Mouse (Mus musculus) lung, embryonic 14.5 days (tissue): ENCODE measurements at regions not wholly inside any gene's neighbourhood (a gene's known extent, or its start where the extent isn't known, plus 50 kb on each side); places are given as distances from the start of the nearest gene placed in this dataset.

Experiments used
- ATAC-seq: fragments of 200-750 bp; cut with Nextera tagmentation; 2 replicates; pipeline ENCODE4 v1.8.0; 2017; ENCODE audit warnings: mild to moderate bottlenecking, moderate TSS enrichment, moderate library complexity; ENCODE audit not compliant: insufficient read depth
- DNase-seq: peaks from one replicate; pipeline ENCODE4 v3.0.0-alpha.2; 2015
- H3K27ac ChIP-seq: fragments of 300-500 bp; sonication (generic); 2 replicates; pipeline ENCODE4 v1.5.1; 2014; ENCODE audit warnings: low read depth, mild to moderate bottlenecking, moderate library complexity
- H3K27me3 ChIP-seq: fragments of 300-500 bp; sonication (generic); 2 replicates; pipeline ENCODE4 v1.6.1; 2014; ENCODE audit warnings: low read length, control low read depth; ENCODE audit not compliant: insufficient read depth
- H3K36me3 ChIP-seq: fragments of 300-500 bp; sonication (generic); 2 replicates; pipeline ENCODE4 v1.6.1; 2014; ENCODE audit warnings: control low read depth; ENCODE audit not compliant: insufficient read depth
- H3K4me1 ChIP-seq: fragments of 300-500 bp; sonication (generic); 2 replicates; pipeline ENCODE4 v1.6.1; 2014; ENCODE audit warnings: antibody characterized with exemption, control low read depth; ENCODE audit not compliant: insufficient read depth
- H3K4me2 ChIP-seq: fragments of 300-500 bp; sonication (generic); 2 replicates; pipeline ENCODE4 v1.6.1; 2014; ENCODE audit warnings: mild to moderate bottlenecking
- H3K4me3 ChIP-seq: fragments of 300-500 bp; sonication (generic); 2 replicates; pipeline ENCODE4 v1.5.1; 2014; ENCODE audit warnings: low read depth, low read length
- H3K9ac ChIP-seq: fragments of 300-500 bp; sonication (generic); 2 replicates; pipeline ENCODE4 v1.6.1; 2014
- H3K9me3 ChIP-seq: fragments of 300-500 bp; sonication (generic); 2 replicates; pipeline ENCODE4 v1.6.1; 2016; ENCODE audit warnings: low read depth, low read length, control low read depth
- CTCF ChIP-seq: IDR thresholded peaks from 2 replicates; pipeline ENCODE4 v1.5.1; 2016; ENCODE audit warnings: antibody characterized with exemption, low read depth
- WGBS: fragments of 180-500 bp; shearing (Covaris S2); extraction: QIAGEN DNeasy Blood & Tissue Kit; methylation state at CpG from one replicate; pipeline ENCODE4 v1.1.7; 2014; 5-methylcytosine and 5-hydroxymethylcytosine counted together

DNA sequence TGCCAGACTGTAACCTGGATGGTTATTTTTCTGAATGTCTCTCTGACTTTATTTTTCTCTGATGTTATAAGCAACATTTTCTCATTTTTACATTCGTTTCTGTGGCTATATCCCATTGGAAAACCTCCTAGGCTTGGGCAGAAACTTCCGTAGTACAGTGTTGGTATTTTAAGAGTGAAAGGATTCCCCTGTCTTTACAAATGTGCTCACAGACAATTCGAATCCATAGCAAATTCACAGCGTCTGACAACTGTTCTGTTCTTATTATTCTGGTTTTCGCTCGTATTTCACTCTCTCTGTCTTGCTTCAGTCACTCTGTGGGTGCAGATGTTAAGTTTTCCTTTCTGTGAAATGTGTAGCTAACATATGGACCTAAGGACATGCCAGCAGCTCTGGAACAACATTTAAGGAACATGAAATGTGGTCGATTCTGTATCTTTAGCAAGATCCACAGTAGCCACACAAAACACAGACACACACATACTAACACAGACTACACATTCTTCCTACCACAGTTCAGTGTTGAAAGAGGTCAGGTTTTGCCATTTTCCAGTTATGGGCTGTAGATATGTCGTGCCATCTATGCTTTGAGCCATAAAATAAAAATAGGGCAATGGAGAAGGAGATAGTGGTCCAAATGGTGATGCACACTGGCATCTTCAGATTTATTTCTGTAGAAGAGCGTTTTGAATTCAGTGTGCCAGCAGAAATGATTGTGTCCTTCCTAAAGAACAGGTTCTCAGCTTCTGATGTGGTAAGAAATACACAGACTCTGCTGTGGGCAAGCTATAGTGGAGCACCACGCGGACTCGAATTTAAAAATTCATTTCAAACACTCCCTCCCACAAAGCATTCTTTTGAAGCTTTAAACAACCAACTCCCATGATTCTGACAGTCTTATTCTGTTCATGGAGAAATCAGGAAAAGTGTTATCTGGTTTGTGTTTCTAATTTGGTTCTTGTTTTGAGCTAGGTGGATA lies 179.2 kb downstream of the Gm11146 start:
- no peaks in the 10 kb centered on the region for H3K27me3 ChIP-seq
- no peak overlapping the region for H3K4me2 ChIP-seq
- no peaks in the 10 kb centered on the region for H3K36me3 ChIP-seq
- 79% methylated on average over 12 of the region's 12 CpGs for WGBS
- DNase-seq (no peak), ATAC-seq (no peak)
- H3K4me1 ChIP-seq: 0 out of 2 replicates have a peak, but pooled peaks cover 3% of the 10 kb centered on the region
- TF ChIP-seq CTCF: no peak
- no peak overlapping the region for H3K27ac ChIP-seq
- no peak overlapping the region for H3K9ac ChIP-seq
- no peaks in the 10 kb centered on the region for H3K9me3 ChIP-seq
- no peak overlapping the region for H3K4me3 ChIP-seq

DNA sequence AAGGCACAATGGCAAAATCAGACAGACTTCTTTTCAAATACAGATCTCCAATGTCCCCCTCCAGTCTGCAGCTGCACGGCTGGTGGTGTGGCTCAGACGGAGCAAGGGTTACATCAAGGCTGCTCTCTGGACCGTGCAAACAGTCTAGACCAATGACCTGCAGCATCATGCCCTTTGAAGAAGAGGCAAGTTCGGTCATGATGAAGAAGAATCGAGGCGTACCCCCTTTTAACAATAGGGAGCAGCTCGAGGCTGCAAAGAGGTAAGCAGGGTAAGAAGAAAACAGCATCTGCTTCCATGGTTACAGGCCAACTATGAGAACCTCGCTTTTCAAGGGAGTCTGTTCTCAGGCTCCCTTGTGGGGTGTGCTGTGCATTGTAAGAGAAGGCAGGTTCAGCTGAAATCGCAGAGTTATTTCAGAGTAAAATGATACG lies 180.3 kb downstream of the Gm11146 start:
- no peaks in the 10 kb centered on the region for H3K27me3 ChIP-seq
- H3K4me2 ChIP-seq: peak overlapping the region; percentile 10; the same call in 1 of the 2 replicates
- 0 out of 2 replicates have a peak, but pooled peaks cover 3% of the 10 kb centered on the region for H3K4me1 ChIP-seq
- no peak for DNase-seq
- H3K4me3 ChIP-seq: no peak overlapping the region
- H3K27ac ChIP-seq: no peak overlapping the region
- H3K9ac ChIP-seq: no peak overlapping the region
- 33% methylated on average over 10 of the region's 10 CpGs for WGBS
- ATAC-seq: peak; percentile 79
- H3K36me3 ChIP-seq: no peaks in the 10 kb centered on the region
- H3K9me3 ChIP-seq: no peaks in the 10 kb centered on the region
- no peak for TF ChIP-seq CTCF

DNA sequence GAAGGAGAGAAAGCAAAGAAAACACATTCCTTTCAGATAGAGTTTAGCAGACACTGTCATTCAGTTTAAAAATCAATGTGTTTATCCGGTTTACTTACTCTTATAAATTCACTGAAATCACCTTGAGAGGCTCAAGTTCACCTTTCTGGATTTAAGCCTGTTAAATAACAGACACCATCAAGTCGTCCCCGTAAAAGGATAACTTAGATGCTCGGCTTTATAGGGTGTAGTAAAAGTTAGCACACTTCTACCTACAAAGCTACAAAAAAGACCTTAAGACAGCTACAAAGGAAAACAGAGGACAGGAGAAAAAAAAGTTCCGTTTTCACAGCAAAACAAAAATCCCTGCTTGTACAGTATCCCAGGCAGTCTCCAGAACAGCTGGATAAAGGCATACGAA lies 180.9 kb downstream of the Gm11146 start:
- H3K36me3 ChIP-seq: no peaks in the 10 kb centered on the region
- no peak for TF ChIP-seq CTCF
- no peak overlapping the region for H3K4me3 ChIP-seq
- H3K9ac ChIP-seq: no peak overlapping the region
- H3K4me1 ChIP-seq: 0 out of 2 replicates have a peak, but pooled peaks cover 3% of the 10 kb centered on the region
- H3K9me3 ChIP-seq: no peaks in the 10 kb centered on the region
- H3K27ac ChIP-seq: no peak overlapping the region
- no peak overlapping the region for H3K4me2 ChIP-seq
- DNase-seq (no peak), ATAC-seq (no peak)
- no peaks in the 10 kb centered on the region for H3K27me3 ChIP-seq
- WGBS: 55% methylated on average over 6 of the region's 6 CpGs

DNA sequence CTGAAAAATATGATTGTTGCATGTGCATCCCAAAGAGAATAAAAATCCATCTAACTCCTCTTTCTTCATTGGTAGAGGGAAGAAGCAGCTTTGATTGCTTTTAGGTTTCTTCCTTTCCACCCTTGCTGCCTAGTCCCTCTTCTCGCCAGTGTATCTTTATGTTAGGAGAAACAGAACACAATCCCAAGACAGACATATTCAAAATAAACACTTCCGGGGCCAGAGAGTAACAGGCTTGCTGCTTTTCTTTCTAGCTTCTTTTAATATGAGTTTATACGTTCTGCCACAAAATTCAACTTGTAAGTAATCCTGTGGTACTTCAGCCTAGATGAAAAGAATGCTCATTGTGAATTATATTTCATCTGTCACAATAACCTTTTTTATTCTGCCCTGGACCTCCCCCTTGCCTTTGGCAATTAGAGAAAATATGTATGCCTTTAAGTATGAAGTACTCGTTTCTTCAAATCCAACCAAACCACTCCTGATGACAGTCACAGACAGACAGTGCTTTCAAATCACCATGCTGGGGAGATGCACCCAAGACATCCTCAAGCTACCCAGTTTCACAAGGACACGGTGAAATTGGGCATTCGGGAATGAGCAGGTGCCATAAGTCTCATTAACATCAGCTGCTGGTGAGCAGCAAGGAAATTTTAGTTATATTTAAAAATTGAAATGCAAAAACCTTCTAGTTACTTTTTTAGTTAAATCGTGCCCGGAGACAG lies 181.6 kb downstream of the Gm11146 start:
- Histone ChIP-seq H3K27me3 (no peaks in the 10 kb centered on the region), H3K36me3 (no peaks in the 10 kb centered on the region), H3K9me3 (no peaks in the 10 kb centered on the region), H3K4me3 (no peak overlapping the region), H3K4me2 (no peak overlapping the region), H3K27ac (no peak overlapping the region), H3K9ac (no peak overlapping the region), H3K4me1 (0 out of 2 replicates have a peak, but pooled peaks cover 3% of the 10 kb centered on the region)
- no peak for ATAC-seq
- no peak for DNase-seq
- no peak for TF ChIP-seq CTCF
- 61% methylated on average over 8 of the region's 8 CpGs for WGBS

DNA sequence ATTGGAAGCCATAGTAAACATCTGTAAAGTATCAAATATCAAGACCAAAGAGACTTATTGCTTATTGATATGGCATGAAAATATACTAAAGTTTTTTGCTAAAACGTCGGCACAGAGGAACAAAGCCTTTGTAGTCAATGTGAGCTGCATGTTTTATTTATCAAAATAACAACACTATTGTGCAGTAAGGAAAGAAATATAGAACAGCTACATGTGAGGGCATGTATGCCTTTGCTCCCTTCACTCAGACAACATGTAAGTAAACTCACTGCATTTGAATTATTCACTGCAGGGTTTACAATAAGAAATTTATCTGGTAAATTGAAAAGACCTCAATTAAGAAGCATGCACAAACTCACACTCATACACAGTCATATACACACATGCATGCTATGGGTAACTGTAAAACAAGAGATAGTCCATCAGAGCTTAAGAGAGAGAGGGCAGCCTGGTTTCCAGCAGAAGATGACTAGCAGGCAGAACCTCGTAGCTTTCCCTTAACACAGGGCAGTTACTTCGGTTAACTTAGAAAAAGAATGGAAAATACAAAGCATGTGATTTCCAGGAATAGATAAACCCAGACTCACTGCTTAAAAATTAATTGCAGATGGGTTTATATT lies 182.7 kb downstream of the Gm11146 start:
- no peaks in the 10 kb centered on the region for H3K27me3 ChIP-seq
- H3K9me3 ChIP-seq: no peaks in the 10 kb centered on the region
- no peaks in the 10 kb centered on the region for H3K36me3 ChIP-seq
- DNase-seq: no peak
- TF ChIP-seq CTCF: no peak
- H3K27ac ChIP-seq: no peak overlapping the region
- no peak overlapping the region for H3K4me2 ChIP-seq
- H3K4me3 ChIP-seq: no peak overlapping the region
- H3K9ac ChIP-seq: no peak overlapping the region
- ATAC-seq: no peak
- WGBS: 51% methylated on average over 4 of the region's 4 CpGs
- H3K4me1 ChIP-seq: 0 out of 2 replicates have a peak, but pooled peaks cover 3% of the 10 kb centered on the region

DNA sequence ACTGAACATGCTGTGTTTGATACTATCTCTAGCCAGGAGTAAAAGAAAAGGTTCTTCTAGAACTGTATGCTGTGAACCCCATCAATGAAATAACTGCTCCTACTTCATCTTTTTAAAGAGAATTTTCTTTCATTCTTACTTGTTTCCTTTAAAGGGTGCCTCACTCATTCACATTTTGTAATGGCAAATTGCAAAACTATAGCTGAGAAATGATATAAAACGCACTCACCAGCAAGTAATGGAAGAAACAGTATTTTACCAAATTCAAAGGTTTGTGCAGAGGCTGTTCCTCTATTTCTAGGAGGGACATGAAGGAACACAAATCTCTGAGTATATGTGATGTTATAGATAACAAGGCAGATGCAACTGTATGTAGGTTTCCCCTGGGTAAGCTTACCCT lies 183.4 kb downstream of the Gm11146 start:
- no peak overlapping the region for H3K9ac ChIP-seq
- WGBS: 87% methylated on average over 1 of the region's 1 CpGs
- no peak overlapping the region for H3K4me3 ChIP-seq

More for the DNA sequence above, 183.4 kb downstream of the Gm11146 start:
- Histone ChIP-seq H3K27me3 (no peaks in the 10 kb centered on the region), H3K9me3 (no peaks in the 10 kb centered on the region), H3K27ac (no peak overlapping the region), H3K4me2 (no peak overlapping the region), H3K4me1 (0 out of 2 replicates have a peak, but pooled peaks cover 3% of the 10 kb centered on the region), H3K36me3 (no peaks in the 10 kb centered on the region)
- DNase-seq (no peak), ATAC-seq (no peak)
- no peak for TF ChIP-seq CTCF
